Mouse (Mus musculus) layer of hippocampus, adult 11-12 months (tissue): ENCODE results near the gene Sdhaf2.

ENCODE experiments used
- DNase-seq: peaks from one replicate; pipeline ENCODE4 v3.0.0; 2022; ENCODE audit warnings: low spot score

Gene Sdhaf2

DNA sequence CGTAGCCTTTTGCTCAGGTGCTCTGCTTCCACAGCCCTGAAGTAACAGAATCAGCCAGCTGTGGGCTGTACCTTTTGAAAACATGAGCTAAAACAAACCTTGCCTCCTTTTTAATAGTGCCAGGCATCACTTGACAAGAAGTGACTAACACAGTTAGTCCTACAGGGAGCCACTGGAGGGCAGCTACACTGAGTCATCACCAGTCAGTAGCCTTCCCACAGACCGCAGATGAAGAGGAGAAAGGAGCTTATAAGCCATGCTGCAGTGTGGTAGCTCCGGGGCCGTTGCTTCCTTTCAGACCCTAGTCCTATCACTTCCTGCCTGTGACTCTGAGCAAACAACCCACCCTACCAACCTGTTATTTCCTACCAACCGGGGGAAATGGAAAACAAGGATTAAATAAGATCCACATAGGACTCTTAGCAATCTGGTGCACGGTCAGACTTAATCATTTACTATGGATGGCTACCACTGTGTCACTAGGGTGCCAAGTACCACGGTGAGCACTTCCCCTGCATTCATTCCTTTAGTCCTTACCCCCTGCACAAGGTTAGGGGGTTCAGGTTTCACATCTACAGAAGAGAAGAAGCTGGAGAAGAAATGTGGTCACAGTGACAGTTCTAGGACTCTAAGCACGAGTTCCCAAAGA is 28.3 kb downstream of the Sdhaf2 start:
- DNase-seq: no peak

DNA sequence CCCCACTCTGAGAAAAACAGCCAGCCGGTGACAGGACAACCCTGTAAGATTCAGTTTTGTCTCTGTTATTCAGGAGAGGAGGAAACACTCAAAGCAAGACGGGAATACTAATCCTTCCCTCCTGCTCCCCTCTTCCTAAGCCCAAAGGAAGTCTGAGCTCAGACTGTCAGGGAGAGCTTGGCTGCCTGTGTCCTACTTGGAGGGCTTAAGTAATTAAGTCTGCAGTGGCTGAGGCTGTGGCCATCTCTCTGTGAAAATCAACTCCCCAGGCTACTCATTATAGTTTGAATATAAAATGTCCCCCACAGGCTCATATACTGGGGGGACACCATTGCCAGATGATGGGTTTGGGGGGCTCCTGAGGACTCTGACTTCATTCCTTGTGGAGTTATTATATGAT is 29.0 kb downstream of the Sdhaf2 start:
- DNase-seq: no peak

GRCm38 (mm10) chr19:10495670-10496069 is 30.3 kb downstream of the Sdhaf2 start:
- DNase-seq: no peak

DNA sequence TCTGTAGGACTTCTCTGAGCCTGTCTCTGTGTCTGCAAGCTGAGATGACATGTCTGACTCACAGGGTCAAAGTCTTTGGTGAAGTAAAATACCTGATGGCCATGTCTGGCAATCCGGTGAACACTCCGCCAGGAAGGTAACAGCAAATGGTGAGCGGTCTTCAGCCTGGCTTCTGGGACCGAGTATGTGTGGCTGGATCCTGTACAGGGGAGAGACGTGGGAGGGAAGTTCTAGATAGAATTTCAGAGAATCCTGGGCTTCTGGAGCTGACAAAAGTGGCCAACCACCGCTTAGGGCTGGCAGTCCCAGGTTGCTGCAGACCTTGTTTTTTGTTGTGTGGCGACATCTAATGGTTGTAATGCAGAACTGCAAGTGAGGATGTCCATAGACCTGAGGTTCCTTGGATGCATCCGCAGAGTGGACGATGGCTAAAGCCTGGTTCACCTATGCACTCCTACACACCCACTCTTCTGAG is 39.6 kb downstream of the Sdhaf2 start:
- DNase-seq: peak; percentile 72

- DNase-seq: no peak
These were observed 43.2 kb downstream of the Sdhaf2 start, which contains the start of gene Ppp1r32 for GRCm38 (mm10) chr19:10482703-10483102. TSS of gene Ppp1r32 (minus strand) at chr19:10482928.

GRCm38 (mm10) chr19:10479541-10479940 is 46.4 kb downstream of the Sdhaf2 start:
- no peak for DNase-seq

DNA sequence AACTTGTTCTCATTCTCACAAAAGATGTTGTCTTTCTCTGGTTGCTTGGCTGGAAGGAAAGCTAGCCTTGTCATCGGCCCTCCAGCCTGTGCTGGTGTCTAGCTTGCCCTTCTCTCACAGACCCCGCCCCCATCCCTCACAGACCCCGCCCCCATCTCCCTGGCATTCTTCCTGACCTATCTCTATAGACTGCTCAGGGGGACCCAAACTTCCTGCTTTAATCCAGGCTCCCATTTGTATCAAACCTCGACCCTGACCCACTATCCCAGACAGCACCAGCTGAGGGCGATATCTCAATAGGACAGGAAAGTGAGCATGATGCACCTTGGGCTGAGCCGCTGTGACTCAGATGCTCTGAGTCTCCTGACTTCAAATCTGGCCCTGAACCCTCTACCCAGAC is 52.2 kb downstream of the Sdhaf2 start:
- DNase-seq: no peak

DNA sequence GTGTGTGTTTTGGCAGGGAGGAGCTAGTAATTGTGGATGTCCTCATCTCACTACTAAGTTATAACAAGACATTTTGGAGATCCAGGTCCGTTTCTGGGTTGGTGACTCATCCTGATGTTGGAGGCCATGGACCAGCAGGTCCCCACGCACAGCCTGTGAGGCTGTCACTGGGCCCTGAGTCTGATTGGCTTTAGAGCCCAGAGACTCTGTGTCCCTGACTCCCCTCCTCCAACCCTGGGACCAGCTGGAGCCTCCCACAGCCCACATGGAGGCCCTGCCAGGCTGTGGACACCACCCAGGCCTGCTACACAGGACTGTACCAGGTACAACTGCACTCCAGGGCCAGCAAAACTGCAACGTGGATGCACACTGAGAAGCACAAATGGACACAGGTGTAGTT is 53.0 kb downstream of the Sdhaf2 start:
- DNase-seq: peak; percentile 23

DNA sequence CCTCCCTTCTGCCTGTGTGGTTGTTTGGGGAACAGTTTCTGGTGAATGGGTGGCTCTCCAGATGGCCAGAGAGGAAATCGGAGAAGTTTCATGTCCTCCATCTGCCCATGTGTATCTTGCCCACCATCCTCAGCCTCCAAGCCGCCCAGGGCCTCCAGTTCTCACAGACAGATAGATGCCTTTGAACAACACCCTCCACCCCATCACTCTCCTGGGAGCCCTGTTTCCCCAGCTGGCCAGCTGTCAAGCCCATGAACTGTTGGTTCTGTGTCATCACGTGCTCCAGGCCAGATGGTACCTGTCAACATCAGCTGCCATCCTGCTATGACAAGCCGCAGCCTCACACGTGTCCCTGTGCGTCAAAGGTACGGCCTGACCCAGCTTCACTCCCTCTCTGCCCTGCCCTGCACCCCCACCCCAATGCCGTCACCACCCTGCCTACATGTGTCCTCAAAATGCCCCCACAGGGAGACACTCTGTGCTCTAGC is 56.7 kb downstream of the Sdhaf2 start:
- peak; percentile 63 for DNase-seq

- DNase-seq: no peak
These were observed 61.5 kb downstream of the Sdhaf2 start for GRCm38 (mm10) chr19:10464427-10464826.

GRCm38 (mm10) chr19:10461584-10461983 is 64.4 kb downstream of the Sdhaf2 start:
- DNase-seq: no peak

GRCm38 (mm10) chr19:10459907-10460306 is 66.0 kb downstream of the Sdhaf2 start:
- DNase-seq: peak; percentile 60

- no peak for DNase-seq
These were observed 67.8 kb downstream of the Sdhaf2 start for GRCm38 (mm10) chr19:10458096-10458495.

DNA sequence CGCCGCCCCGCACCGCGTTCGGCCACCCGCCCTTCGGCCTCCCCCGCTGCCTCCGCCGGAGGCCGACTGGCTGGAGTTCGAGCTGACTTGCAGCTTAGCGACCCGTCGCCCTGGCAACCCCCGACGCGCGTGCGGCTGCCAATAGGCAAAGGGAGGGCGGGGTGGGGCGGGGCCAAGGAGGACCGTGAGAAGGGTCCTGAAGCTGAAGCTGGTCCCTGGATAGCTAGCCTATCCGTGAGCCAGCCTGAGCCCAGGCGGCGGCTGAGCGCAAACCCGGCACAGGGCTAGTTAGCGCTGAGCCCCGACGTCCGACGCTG is 68.5 kb downstream of the Sdhaf2 start:
- no peak for DNase-seq

GRCm38 (mm10) chr19:10456752-10457483 is 69.0 kb downstream of the Sdhaf2 start, which contains the start of gene Lrrc10b:
TSS of gene Lrrc10b (minus strand) at chr19:10457473.
- DNase-seq: peak; percentile 60

- no peak for DNase-seq
These were observed 70.5 kb downstream of the Sdhaf2 start for GRCm38 (mm10) chr19:10455437-10455806.

- no peak for DNase-seq
These were observed 71.1 kb downstream of the Sdhaf2 start for GRCm38 (mm10) chr19:10454718-10455436.
